Mouse (Mus musculus): ENCODE measurements at regions not wholly inside any gene's neighbourhood (a gene's known extent, or its start where the extent isn't known, plus 50 kb on each side); places are given as distances from the start of the nearest gene placed in this dataset.

GRCm38 (mm10) chr9:72166084-72166483 is 54.4 kb upstream of the Tcf12 start:
- Histone ChIP-seq H3K36me3 (ENCODE audit: control insufficient read depth, insufficient read depth, low read length) (no peaks in the 10 kb centered on the region), H3K27ac (ENCODE audit: insufficient read depth, low read length) (no peak overlapping the region), H3K4me3 (ENCODE audit: extremely low read depth, insufficient read depth, insufficient read length) (no peak overlapping the region), H3K27me3 (ENCODE audit: control insufficient read depth, insufficient read depth, low read length) (no peaks in the 10 kb centered on the region), H3K4me1 (ENCODE audit: control insufficient read depth, insufficient read depth, insufficient read length) (peaks cover 6% of the 10 kb centered on the region)
- 82% methylated on average over 5 of the region's 5 CpGs for WGBS
- TF ChIP-seq CTCF (IDR thresholded peaks at IDR 0.05; ENCODE audit: extremely low read depth, insufficient read depth, insufficient read length, insufficient replicate concordance) (no peak), POLR2A (IDR thresholded peaks at IDR 0.05; ENCODE audit: low read depth, low read length) (no peak)
- DNase-seq (ENCODE audit: low read depth in 1 of 2, low spot score in 2 of 2) = no peak

- 14% methylated on average over 5 of the region's 5 CpGs for WGBS
- no peak for DNase-seq (ENCODE audit: low read depth in 1 of 2, low spot score in 2 of 2)
Measured at GRCm38 (mm10) chr9:72166611-72167010, 54.9 kb upstream of the Tcf12 start.

DNA sequence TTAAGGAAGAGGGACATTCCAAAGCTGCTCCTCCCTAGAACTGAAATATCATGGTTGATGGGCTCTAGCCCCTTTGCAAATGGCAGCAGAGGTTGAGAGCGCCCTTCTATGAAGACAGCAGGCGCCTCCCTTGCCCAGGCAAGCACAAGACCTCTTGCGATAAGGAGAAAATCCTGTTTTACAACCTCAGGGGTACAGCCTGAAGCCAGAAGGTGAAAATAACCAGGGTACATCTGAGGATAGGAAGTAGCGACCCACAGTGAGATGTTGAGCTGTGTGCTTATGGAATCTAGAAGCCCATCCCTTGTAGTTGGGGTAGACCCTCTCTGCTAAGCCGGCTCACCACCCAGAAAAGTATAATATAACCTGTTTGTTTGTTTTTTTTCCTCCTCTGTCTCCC is 57.6 kb upstream of the Tcf12 start:
- no peak for DNase-seq (ENCODE audit: low read depth in 1 of 2, low spot score in 2 of 2)
- no peak overlapping the region for H3K4me3 ChIP-seq (ENCODE audit: extremely low read depth, insufficient read depth, insufficient read length)
- no peak for TF ChIP-seq POLR2A (IDR thresholded peaks at IDR 0.05; ENCODE audit: low read depth, low read length)
- TF ChIP-seq CTCF (IDR thresholded peaks at IDR 0.05; ENCODE audit: extremely low read depth, insufficient read depth, insufficient read length, insufficient replicate concordance) = no peak
- no peaks in the 10 kb centered on the region for H3K27me3 ChIP-seq (ENCODE audit: control insufficient read depth, insufficient read depth, low read length)
- no peaks in the 10 kb centered on the region for H3K36me3 ChIP-seq (ENCODE audit: control insufficient read depth, insufficient read depth, low read length)
- 93% methylated on average over 5 of the region's 5 CpGs for WGBS
- H3K27ac ChIP-seq (ENCODE audit: insufficient read depth, low read length) = no peak overlapping the region
- H3K4me1 ChIP-seq (ENCODE audit: control insufficient read depth, insufficient read depth, insufficient read length) = peaks cover 6% of the 10 kb centered on the region

More at GRCm38 (mm10) chr9:72166611-72167010, 54.9 kb upstream of the Tcf12 start:
- H3K4me3 ChIP-seq (ENCODE audit: extremely low read depth, insufficient read depth, insufficient read length) = no peak overlapping the region
- TF ChIP-seq POLR2A (IDR thresholded peaks at IDR 0.05; ENCODE audit: low read depth, low read length) (no peak), CTCF (IDR thresholded peaks at IDR 0.05; ENCODE audit: extremely low read depth, insufficient read depth, insufficient read length, insufficient replicate concordance) (no peak)
- H3K36me3 ChIP-seq (ENCODE audit: control insufficient read depth, insufficient read depth, low read length) = no peaks in the 10 kb centered on the region
- H3K27me3 ChIP-seq (ENCODE audit: control insufficient read depth, insufficient read depth, low read length) = no peaks in the 10 kb centered on the region
- H3K4me1 ChIP-seq (ENCODE audit: control insufficient read depth, insufficient read depth, insufficient read length) = peaks cover 6% of the 10 kb centered on the region
- H3K27ac ChIP-seq (ENCODE audit: insufficient read depth, low read length) = no peak overlapping the region

DNA sequence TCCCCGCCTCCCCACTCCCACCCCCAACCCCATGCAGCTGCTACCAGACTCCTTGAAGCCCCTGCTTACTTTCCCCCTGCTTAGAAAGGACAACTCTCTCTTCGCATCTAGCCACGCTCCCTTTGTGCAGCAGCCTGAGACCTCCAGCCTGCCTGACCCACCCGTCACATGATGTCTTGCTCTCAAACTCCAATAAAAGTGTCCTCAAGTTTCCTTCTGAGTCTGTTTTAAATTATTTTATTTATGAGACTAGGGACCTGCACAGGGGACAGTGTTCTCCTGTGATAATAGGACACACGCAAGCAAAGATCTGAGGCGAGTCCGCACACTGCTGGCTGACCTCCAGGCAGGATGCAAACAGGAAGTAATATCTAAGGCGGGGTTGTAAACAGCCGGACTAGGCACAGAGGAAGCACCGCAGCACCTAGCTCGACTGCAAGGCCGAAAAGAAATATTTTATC is 58.1 kb upstream of the Tcf12 start:
- peak in 1 of 2 experiments; percentile 25 for DNase-seq (ENCODE audit: low read depth in 1 of 2, low spot score in 2 of 2)
- no peak overlapping the region for H3K27ac ChIP-seq (ENCODE audit: insufficient read depth, low read length)
- H3K4me1 ChIP-seq (ENCODE audit: control insufficient read depth, insufficient read depth, insufficient read length) = peaks cover 6% of the 10 kb centered on the region
- 18% methylated on average over 12 of the region's 12 CpGs for WGBS
- H3K4me3 ChIP-seq (ENCODE audit: extremely low read depth, insufficient read depth, insufficient read length) = peak overlapping the region; percentile 41
- no peak for TF ChIP-seq POLR2A (IDR thresholded peaks at IDR 0.05; ENCODE audit: low read depth, low read length)
- no peak for TF ChIP-seq CTCF (IDR thresholded peaks at IDR 0.05; ENCODE audit: extremely low read depth, insufficient read depth, insufficient read length, insufficient replicate concordance)
- no peaks in the 10 kb centered on the region for H3K27me3 ChIP-seq (ENCODE audit: control insufficient read depth, insufficient read depth, low read length)
- H3K36me3 ChIP-seq (ENCODE audit: control insufficient read depth, insufficient read depth, low read length) = no peaks in the 10 kb centered on the region

DNA sequence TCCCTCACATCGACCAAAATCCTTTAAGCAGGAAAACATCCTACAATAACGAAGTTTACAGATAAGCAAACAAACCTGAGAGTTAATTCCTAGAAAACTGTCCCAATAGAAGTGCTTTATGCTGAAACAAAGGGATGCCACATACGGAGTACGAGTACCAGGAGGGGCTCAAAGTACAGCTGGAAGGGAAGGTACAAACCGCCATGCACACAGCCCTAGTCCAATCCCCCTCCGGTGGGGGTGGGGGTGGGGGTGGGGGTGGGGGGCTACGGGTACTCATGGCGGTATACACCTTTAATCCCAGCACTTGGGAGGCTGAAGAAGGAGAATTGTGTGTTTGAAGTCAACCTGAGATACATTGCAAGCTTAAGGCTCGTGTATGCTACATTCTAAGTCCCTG is 58.6 kb upstream of the Tcf12 start:
- H3K27ac ChIP-seq (ENCODE audit: insufficient read depth, low read length) = no peak overlapping the region
- no peak for DNase-seq (ENCODE audit: low read depth in 1 of 2, low spot score in 2 of 2)
- no peak for TF ChIP-seq POLR2A (IDR thresholded peaks at IDR 0.05; ENCODE audit: low read depth, low read length)
- TF ChIP-seq CTCF (IDR thresholded peaks at IDR 0.05; ENCODE audit: extremely low read depth, insufficient read depth, insufficient read length, insufficient replicate concordance) = no peak
- WGBS = 24% methylated on average over 9 of the region's 9 CpGs
- H3K36me3 ChIP-seq (ENCODE audit: control insufficient read depth, insufficient read depth, low read length) = no peaks in the 10 kb centered on the region
- no peak overlapping the region for H3K4me3 ChIP-seq (ENCODE audit: extremely low read depth, insufficient read depth, insufficient read length)
- H3K4me1 ChIP-seq (ENCODE audit: control insufficient read depth, insufficient read depth, insufficient read length) = peaks cover 6% of the 10 kb centered on the region
- H3K27me3 ChIP-seq (ENCODE audit: control insufficient read depth, insufficient read depth, low read length) = no peaks in the 10 kb centered on the region

DNA sequence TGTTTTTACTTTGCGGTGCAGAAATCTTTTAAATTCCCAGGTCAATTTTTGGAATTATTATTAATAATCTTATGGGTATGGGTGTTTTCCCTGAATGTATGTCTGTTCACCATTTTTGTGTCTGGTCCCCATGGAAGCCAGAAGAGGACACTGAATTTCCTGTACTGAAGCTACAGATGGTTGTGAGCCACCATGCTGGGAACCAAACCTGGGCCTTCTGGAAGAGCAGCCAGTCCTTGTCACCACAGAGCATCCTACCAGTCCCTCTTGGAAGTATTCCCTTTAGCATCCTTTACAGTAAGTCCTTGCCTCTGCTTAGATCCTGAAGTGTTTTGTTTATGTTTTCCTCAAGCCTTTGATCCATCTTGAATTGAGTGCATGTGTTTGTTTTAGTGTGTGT is 60.7 kb upstream of the Tcf12 start:
- no peak overlapping the region for H3K4me3 ChIP-seq (ENCODE audit: extremely low read depth, insufficient read depth, insufficient read length)
- H3K27ac ChIP-seq (ENCODE audit: insufficient read depth, low read length) = no peak overlapping the region
- H3K27me3 ChIP-seq (ENCODE audit: control insufficient read depth, insufficient read depth, low read length) = no peaks in the 10 kb centered on the region
- DNase-seq (ENCODE audit: low read depth in 1 of 2, low spot score in 2 of 2) = no peak
- no peak for TF ChIP-seq CTCF (IDR thresholded peaks at IDR 0.05; ENCODE audit: extremely low read depth, insufficient read depth, insufficient read length, insufficient replicate concordance)
- no peak for TF ChIP-seq POLR2A (IDR thresholded peaks at IDR 0.05; ENCODE audit: low read depth, low read length)
- no peaks in the 10 kb centered on the region for H3K36me3 ChIP-seq (ENCODE audit: control insufficient read depth, insufficient read depth, low read length)
- H3K4me1 ChIP-seq (ENCODE audit: control insufficient read depth, insufficient read depth, insufficient read length) = peaks cover 6% of the 10 kb centered on the region
- WGBS = 88% methylated on average over 1 of the region's 1 CpGs

DNA sequence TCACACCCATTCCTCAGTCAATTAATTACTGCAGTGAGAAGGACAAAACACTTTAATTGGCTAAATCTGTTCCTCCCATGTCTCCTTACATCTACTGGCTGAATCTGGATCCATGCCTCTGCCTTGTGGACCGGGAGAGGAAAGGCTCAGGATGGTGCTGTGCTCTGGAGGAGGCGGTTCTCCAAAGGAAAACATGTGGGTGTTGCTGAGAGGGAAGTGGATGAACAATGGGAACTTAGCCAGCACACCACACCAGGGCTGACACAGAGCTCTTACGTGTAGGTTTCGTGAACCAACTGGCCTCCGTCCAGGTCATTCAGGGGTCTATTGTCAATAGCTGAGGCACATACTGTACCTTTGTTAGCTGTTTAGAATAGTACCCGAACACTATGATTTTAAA is 69.3 kb upstream of the Tcf12 start:
- no peak overlapping the region for H3K4me3 ChIP-seq (ENCODE audit: extremely low read depth, insufficient read depth, insufficient read length)
- no peaks in the 10 kb centered on the region for H3K36me3 ChIP-seq (ENCODE audit: control insufficient read depth, insufficient read depth, low read length)
- no peaks in the 10 kb centered on the region for H3K4me1 ChIP-seq (ENCODE audit: control insufficient read depth, insufficient read depth, insufficient read length)
- H3K27me3 ChIP-seq (ENCODE audit: control insufficient read depth, insufficient read depth, low read length) = no peaks in the 10 kb centered on the region
- TF ChIP-seq POLR2A (IDR thresholded peaks at IDR 0.05; ENCODE audit: low read depth, low read length) (no peak), CTCF (IDR thresholded peaks at IDR 0.05; ENCODE audit: extremely low read depth, insufficient read depth, insufficient read length, insufficient replicate concordance) (no peak)
- WGBS = 82% methylated on average over 6 of the region's 6 CpGs
- DNase-seq (ENCODE audit: low read depth in 1 of 2, low spot score in 2 of 2) = no peak
- no peak overlapping the region for H3K27ac ChIP-seq (ENCODE audit: insufficient read depth, low read length)

All from spleen, adult 2 months (tissue).